ENCODE assay signal across 8 mouse cellular contexts in the genomic region with DNA sequence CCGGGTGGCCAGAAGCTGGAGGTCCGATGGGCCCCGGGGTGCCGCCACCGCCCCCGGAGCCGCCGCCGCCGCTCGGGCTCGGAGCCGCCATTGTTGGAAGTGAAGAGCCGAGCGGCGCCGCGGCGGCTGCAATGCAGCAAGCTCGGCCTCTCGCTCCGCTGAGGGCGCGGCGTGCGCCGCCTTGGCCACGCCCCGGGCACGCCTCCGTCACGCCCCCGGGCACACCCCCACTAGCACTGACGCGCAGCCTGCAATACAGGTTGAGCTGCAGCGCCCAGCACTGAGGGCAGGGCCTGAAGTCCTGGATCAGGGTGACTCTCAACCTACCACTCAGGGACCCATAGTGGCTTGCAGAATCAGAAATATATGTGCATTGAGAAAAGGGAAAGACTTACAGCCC. TPM values are rescaled to one million over a fixed set of nuclear protein-coding genes. Genes with fewer than 3 reads are reported as not detected.
DNase-seq lines count a peak whose midpoint lies in the region; ATAC-seq and TF ChIP-seq lines count a peak whose summit lies in the region.

A gene (minus strand): TSS at position 144 of the 400 bp plus-strand sequence.

- 0 out of 2 replicates have a peak within 1 kb of the TSS, but pooled peaks have one; percentile 34 for H3K27ac ChIP-seq in cortical plate, adult 2 months (ENCODE audit: insufficient read depth, low read length)

- peak within 1 kb of the TSS; percentile 59 for H3K4me3 ChIP-seq in cortical plate, adult 2 months (ENCODE audit: insufficient read depth, low read length)

- ATAC-seq in megakaryocyte progenitor cell, adult 5-6 weeks (replicated peaks; ENCODE audit: poor library complexity), result peak; percentile 98

- peaks cover 3% of the 10 kb centered on the region; the same call in 1 of the 2 replicates for H3K4me1 ChIP-seq in cortical plate, adult 2 months (ENCODE audit: control insufficient read depth, insufficient read depth, low read length)

- peak; percentile 96 for DNase-seq in ZHBTc4 (ENCODE audit: low read depth, low spot score)
- peak; percentile 95 for DNase-seq in gastrocnemius, postnatal 10 days
- peak; percentile 94 for DNase-seq in induced T-regulatory cell, adult 2 months (ENCODE audit: low read depth)
- peak; percentile 62 to 89 for DNase-seq in left cerebral cortex, adult 9 months (ENCODE audit: low spot score in 2 of 2)
- DNase-seq in right cerebral cortex, postnatal 14 days, result peak; percentile 90
- peak; percentile 91 to 92 for DNase-seq in urinary bladder, postnatal 36 days (ENCODE audit: low spot score in 2 of 2)

- peak; percentile 85 for TF ChIP-seq POLR2A in cortical plate, adult 2 months (IDR thresholded peaks at IDR 0.05; ENCODE audit: extremely low read depth, insufficient read depth, low read length)

- TF ChIP-seq CTCF in cortical plate, adult 2 months (IDR thresholded peaks at IDR 0.05; ENCODE audit: extremely low read depth, insufficient read depth, low read length), result no peak

RNA-seq across cellular contexts. Expression of the gene that starts here (rescaled TPM):
- polyA plus RNA-seq in cortical plate, adult 2 months (2012; rRNA removed), result 130 and 137 TPM in 2 replicates
- 10 to 100 TPM; 56.4 to 57.3 TPM for total RNA-seq in gastrocnemius, postnatal 10 days (2021)
- total RNA-seq in megakaryocyte progenitor cell, adult 5-6 weeks (2015), result 56.8 and 61.7 TPM in 2 replicates
- total RNA-seq in megakaryocyte progenitor cell, adult 5-6 weeks (2017), result 27.2 and 37.2 TPM in 2 replicates

Comparison
In these comparisons a context has a peak if more than half of its experiments do, and no peak if none do; other contexts are left out.
1. Peak in every context shown above with its lines: DNase-seq, ATAC-seq, H3K4me3 ChIP-seq and H3K27ac ChIP-seq.